Mouse (Mus musculus) c-Kit-positive CD71-negative TER-119-negative erythroid progenitor cells, embryonic 14.5 days (primary cell): ENCODE measurements around the gene Fbxw11.

Source experiments
- DNase-seq: peaks from one replicate; pipeline ENCODE4 v3.0.0-alpha.2; 2013; ENCODE audit warnings: low read depth

Gene Fbxw11

DNA sequence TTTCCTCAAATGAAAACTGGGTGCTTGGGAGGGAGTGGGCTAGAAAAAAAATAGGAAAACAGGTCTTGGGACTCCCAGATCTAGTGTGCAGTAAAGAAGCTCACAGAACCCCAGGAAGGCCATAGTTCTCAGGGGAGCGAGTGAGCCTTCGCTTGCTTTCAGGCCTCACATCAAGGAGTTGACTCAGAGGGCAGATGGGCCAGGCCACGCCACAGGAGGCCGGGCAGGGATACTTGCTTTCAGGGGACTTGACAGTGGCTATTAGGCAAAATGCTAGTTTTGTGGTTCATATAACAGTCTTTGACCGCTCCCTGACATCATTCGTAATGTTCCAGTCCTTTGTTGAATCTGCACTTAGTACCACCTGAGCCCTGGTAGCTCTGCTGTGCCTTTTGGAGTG lies 18.6 kb upstream of the Fbxw11 start:
- DNase-seq: no peak

DNA sequence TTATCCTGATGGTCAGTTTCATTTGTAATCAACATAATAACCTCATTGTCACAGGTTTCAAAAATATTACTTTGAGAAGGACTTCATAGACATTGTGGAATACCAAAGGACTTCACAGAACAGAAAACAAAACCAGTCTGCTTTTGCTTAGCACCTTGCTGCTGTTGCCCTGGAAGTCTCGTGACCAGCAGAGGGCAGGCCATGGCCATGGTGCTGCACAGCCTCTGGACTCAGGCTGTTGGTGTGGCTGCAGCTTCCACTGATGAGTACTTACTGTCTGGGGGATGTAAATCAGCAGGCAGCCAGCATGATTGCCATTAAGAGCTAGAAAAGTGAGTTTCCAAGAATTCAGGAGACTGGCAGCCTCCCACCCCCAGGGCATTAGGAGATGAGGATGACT lies 16.8 kb upstream of the Fbxw11 start:
- peak; percentile 53 for DNase-seq

DNA sequence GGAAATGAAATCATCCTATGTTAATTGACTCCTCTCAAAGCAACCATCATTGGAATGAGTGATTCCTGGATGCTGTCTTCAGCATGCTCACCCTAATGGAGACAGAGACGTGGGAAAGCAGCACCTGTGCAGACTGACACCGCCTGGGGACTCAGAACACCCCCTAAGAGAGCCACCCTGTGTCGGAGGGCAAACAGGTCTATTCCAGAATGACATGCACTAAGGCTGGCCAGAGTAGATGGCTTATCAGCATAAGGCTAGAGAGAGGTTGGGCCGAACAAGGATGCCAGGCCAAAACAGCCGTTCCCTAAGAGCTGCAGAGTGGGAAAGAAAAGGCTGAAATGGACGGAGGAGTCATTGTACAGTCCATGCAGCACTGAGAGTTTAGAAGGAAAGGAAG lies 16.4 kb upstream of the Fbxw11 start:
- no peak for DNase-seq

DNA sequence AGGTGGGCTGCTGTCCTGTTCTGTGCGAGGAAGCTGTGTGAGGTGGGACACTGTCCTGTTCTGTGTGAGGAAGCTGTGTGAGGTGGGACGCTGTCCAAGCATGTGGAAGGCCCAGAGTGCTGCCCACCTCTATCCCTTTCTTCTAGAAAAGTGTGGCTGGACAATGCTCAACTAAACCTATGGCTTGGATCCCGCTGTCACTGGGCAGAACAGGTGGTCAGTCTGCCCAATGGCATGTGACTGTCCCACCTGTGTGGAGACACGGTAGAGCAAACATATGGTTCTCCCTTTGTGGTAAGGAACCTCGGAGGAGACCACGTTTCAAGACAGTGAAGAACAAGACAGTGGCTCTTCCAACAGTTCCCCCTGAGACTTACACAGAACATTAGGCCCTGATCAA lies 14.6 kb upstream of the Fbxw11 start:
- no peak for DNase-seq

DNA sequence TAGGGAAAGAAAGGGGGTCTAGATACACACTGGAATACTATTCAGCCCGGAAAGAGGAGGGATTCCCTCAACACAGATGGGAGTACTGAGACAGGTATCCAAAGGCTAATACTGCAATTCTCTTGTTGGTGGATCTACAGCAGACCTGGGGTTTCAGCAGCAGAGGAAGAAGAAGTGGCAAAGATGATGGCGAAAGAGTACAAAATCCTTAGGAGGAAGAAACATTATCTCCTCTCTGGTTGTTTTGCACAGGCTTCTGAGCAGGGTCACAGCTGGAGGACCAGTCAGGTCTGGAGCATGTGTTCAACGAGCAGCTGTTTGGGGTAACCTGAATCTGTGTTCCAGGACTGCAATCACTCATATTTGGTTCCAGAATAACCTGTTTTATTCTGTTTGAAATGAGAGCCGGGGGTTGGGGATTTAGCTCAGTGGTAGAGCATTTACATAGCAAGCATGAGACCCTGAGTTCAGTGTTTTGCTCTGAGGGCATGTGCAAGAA lies 12.8 kb upstream of the Fbxw11 start:
- no peak for DNase-seq

DNA sequence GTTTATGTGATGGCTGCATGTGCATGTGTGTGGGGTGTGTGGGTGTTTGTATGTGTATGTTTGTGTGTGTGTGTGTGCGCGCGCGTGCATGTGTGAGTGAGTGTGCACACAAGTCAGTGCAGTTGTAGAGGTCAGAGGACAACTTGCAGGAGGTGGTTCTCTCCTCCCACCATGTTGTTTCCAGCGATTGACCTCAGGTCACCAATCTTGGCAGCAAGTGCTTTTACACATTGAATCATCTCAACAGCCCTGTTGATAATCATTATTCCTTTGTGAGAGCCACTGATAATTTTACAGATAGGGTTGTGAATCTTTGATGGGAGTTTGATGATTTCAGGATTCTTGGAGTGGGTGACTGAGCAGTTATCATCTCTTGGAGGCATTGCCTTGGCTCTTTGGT lies 9.9 kb upstream of the Fbxw11 start:
- DNase-seq: no peak

DNA sequence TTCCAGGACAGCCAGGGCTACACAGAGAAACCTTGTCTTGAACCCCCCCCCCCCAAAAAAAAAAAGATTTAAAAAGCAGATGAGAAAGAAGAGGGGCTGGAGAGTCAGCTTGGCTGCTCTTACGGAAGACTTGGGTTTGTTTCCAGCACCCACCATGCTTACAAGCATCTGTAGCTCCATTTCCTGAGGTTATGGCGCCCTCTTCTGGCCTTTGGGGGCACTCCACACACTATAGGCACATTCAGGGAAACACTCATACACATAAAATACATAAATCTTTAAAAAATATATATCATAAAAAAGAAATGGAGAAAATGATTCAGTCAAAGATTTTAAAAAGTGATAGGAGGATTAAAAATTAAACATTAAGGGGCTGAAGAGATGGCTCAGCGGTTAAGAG lies 9.0 kb upstream of the Fbxw11 start:
- no peak for DNase-seq

DNA sequence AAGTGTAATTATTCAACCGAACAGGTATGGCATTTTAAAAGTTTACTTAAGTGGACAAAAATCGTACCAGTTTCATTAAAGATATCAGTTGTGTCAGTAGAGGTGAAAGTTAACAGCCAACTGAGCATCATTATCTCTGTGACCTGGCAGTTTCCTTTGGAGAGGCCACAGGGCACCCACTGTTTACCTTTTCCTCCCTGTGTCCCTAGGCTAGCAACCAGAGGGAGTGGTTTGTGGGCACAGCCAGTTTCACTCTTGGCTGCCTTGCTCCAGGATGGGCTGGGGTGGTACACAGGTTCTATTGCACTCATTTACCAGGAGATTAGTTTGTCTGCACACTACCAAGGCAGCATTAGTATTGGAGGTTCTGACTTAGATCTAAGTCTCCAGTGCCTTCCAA lies 8.4 kb upstream of the Fbxw11 start:
- DNase-seq: no peak

DNA sequence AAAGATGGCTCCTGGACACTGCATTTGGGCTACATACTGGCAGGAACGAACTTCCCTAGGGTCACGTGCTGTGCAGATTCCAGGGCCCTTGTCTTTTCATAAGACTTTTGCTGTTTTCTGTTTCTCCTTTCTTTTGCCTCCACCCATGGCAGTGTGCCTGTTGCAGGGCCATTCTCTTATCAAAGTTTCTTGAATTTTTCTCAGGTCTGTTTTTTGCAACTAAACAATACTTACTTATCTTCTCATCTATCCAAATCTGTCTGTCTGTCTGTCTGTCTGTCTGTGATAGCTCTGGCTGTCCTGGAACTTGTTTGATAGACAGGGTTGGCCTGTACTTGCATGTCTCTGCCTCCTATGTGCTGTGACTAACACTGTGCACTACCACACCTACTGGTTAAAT lies 7.7 kb upstream of the Fbxw11 start:
- no peak for DNase-seq

DNA sequence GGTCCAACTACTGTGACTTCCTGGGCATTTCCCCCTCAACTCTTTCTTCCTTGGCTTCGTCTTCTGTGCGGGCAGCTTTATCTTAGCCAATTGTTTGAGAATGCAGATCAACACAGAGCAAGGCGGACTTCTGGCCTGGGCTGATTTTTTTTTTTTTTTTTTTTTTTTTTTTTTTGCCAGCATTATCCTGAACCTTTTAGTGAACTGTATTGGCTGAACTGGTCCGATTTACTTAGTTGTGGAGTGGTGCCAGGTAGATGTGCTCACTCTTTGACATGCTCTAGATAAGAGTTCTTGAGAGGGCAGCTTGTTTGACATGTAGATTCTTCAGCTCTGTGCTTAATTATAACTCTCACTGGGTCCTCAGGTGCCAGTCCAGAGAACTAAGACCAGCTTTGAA lies 6.2 kb upstream of the Fbxw11 start:
- DNase-seq: no peak

DNA sequence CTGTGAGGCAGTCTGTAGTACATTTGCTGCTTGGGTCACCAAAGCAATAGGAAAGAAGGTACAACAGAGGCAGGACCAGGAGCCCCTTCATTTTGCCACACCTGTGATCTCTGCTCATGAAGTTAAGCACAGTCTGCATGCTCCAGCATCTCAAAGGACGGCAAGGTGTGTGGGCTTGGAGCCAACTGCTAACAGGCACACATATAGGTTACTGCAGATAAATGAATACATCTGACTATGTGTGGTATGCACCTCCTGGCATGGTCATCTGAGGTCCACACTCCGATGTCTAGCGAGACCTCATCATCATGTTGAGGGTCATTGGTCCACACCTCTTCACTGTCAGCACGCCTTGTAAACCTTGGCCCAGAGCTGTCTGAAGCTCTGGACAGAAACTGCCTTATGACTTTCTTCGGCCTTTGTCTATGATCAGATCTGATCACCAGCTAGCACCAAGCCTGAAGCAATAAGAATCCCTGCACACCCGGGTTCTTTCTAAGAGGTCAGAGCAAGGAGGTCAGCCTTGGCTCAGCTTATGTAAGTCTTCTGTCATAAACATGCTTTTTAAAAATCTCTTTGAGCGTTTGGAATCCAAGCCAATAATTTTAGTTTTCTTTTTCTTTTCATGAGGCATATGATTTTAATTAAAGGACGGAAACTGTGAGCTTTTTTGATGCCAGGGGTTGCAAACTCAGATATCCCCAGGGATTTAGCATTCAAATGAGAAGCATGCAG lies 3.8 kb upstream of the Fbxw11 start:
- no peak for DNase-seq

DNA sequence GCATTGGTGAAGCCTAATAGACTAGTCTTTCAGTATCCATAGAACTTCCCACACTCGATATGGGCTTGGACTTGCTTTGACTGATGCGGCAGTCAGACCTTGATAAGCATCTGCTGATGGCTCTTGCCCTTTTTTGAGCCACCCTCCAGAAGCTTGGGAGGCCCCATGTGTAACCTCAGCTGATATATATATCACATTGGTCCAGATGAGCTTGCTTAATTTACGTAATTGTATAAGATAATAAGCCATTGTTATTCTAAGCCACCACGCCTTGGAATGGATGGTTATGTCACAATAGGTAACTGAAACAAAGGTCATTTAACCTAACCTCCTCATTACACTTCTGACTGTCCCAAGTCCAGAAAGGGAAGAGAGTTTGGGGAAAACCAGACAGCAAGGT lies 1.9 kb upstream of the Fbxw11 start:
- DNase-seq: no peak

DNA sequence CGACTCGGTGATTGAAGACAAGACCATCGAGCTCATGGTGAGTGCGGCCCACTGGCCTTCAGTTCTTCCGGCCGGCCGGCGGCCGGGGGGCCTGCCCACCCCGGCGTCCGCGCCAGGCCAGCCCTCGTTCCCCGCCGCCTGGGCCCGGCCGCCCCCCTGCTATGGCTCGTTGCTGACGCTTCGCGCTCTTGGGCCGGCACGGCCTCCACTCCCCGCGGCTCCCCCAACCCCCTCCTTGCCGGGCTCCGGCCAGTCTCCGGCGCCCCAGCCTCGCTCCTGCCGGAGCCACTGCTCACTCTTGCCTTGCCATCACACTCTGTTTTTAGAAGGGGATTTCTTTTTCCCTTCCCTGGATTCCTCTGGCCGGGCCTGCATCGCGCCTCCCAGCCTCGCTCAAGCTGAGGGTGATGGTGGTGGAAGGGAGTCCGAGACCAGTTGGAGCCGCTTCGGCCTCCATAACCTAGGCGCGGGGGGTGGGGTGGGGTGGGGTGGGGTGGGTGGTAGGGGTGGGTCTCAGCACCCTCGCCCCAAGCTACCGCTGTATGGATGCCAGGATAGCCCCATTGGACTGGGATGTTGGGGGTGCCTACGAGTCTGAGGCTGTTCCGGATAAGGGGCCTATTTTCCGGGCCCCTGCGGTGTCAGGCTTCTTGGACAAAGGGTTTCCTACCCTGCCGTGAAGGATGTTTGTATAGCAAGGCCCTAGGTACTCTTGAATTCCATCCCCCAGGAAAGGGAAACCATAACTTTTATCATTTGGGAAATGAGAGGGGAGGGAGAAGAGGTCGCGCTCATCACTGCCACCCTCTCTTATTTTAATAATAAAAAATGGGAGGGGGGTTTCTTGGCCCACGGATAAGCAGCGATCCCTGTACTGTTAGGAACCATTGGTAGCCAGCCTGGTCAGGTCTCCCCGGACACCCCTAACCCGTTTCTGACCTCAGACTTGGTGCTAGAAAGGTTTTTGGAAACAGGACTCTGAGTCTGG lies 669 bp downstream of the Fbxw11 start:
- DNase-seq: no peak

DNA sequence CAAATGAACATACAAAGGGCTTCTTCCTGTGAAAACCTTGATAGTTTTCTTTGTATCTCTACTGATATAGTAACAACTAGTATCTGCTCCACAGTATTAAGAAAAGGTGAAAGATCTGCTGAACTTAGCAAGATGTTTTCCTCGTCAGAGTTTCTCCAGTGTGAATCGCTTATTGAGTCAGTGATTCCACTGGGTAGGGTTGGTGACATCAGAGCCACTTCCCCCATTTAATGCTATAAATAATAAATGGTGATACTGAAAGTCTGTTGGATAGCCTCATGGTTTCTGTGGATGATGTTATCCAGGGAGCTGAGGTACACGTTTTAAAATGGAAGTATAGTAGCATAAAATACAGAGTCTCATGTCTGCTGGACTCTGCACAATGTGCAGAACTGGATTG lies 1.5 kb downstream of the Fbxw11 start:
- no peak for DNase-seq

DNA sequence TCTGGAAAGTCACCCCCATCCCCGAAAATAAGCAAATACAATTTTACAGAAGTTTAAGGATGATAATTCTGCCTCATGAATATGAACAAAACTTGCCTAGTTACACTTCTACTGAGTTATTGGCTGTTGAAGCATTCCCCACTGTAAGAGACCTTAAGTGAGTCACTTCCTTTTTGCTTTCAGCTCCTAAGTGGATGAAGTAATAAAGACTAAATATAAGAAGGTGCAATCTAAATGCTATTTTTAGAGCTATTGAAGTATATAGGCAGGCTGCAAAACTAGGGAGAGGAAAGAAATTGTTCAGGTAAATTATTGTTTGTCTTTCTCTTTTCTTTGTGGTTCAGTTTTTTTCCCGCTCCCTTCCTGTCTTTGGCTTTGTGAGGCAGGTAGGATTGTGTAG lies 4.7 kb downstream of the Fbxw11 start:
- no peak for DNase-seq

DNA sequence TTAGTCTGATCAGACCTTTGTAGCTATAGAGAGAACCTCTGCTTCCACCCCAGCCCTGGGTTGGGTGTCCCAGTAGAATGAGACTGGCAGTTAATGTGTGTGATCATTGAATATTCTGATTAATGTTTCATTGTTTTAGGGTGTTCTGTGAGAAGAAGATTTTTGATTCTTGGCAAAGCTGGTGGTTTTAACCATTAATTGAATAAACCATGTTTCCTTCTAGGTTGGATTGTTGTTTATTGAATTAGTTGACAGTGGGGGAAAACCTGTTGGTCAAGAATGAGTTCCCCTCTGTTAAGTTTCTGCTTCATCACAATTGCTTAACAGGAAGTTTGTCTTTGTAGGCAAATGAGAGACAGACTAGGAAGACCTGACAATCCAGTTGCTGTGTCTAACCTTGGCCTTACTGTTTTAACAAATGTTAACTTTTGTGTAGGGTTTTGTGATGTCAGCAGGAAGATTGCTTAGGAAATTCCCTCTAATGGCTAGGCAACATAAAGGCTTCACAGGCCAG lies 7.8 kb downstream of the Fbxw11 start:
- DNase-seq: no peak

DNA sequence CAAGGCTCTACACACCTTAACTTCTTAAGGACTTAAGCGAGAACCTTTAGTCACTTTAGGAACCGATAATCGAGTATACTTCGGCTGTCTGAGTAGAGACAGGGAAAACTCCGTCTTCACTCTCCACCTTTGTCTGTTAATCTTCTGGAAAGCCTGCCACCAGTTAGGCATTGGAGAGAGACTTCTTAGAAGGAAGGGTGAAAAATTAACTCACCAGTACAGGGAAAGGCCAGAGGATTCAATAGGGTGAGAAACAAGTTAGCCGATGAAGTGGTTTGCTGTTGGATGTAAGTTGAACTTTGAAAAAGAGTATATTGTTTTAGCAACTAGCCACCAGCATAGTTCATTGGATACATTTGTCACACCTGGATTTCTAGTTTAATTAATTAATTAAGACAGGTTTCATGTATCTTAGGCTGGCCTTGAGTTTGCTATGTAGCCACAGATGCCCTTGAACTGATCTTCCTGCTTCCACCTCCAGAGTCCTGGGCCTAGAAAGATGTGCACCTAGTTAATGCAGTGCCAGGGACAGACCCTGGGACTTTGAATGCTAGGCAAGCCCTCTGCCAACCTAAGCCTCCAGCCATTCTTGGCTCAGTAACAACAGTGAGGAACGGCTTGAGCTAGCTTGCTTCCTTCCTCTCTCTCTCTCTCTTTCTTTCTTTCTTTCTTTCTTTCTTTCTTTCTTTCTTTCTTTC lies 8.5 kb downstream of the Fbxw11 start:
- no peak for DNase-seq

DNA sequence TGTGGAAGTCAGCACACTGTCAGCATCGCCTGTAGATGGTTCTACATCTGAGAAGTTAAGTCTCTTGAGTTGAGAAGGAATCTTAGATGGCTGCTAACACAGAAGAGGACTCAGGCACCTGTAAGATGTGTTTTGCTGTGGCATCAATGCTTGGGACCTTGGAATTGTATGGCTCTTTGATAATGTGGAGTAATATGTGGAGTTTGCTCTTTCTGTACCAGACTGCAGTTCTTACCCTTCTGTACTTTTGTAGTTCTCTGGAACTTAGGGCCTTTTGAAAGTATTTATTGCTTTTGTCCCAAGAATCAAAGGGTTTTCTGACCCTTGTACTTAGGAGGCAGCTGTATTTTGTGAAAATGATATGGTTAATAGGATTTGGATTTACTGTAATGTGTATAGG lies 9.2 kb downstream of the Fbxw11 start:
- no peak for DNase-seq

DNA sequence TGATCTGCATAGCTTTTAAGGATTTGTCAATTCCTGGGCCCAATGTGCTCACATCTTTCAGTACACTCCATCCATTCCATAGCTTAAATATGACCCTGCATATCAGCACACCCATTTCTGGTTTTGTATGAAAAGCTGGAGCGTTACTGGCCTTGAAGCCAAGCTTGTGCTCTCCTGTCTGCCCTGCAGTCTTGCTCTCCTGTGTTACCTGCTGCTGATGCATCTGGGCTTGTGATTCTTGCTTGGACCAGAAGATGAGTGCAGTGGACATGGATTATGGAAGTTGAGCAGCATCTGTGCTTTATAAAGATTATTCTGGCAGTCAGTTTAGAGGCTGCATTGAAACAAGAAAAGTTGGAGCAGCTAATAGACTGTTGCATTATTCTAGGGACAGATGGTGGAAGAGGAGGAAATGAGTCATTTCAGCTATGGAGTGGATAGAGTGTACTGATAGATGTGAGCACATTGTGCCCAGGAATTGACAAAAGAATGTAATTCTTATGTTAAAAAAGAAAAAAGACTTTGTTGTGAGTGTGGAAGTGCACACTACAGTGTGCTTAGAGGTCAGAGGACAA lies 19.6 kb downstream of the Fbxw11 start:
- no peak for DNase-seq

DNA sequence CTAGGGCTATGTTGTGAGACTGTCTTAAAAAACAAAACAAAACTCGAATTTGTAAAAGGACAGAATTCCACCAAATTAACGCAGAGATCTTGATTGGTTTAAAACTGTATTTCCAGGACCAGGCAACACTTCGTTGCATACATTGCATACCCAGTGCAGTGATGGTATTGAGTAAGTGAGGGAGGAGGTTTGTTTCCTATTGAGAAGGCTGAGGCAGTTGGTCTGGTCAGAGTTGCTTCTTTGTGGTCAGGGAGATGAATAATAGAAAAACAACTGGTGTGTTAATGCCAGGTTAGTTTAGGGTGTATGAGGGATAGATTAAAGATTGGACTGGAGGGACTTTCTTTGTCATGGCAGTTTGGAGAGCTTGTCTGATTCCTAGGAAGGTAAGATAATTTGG lies 23.1 kb downstream of the Fbxw11 start:
- no peak for DNase-seq

DNA sequence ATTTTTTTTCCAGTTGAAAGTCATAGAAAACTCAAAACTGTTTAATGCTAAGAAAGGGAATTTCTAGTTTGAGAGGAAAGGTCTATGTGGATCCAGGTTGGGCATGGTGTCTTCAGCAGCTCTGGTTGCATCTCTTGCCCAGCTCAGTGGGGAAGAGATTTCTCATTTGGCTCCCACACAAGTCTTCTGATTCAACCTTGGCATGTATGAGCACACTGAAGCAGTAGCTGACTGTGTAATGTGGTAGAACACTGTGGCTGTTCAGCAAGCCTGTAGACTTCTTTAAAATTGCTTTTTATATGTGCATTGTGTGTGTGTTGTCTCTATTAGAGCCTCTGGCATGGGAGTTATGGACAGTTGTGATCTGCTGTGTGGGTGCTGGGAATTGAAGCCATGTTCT lies 24.5 kb downstream of the Fbxw11 start:
- no peak for DNase-seq

DNA sequence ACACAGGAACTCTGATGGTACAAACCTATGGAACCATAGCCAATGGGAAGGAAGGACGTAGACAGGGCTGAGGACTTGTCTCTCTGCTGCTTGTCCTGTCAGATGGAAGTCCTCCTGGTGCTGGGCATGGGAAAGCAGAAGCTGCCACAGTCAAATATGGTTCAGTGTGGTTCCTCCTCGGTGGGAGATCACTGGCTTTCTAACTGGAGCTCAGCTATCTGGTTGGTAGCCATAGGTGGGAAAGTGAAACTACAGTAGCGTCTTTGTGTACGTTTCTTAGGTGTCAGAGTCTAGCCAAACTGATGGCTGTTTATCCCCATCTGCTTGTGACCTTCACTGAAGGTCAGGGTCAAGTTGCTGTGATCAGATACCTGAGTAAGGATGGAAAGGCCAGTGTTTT lies 29.0 kb downstream of the Fbxw11 start:
- no peak for DNase-seq
